Mouse (Mus musculus) small intestine, adult 2 months (tissue): Measurements from ENCODE around the gene Camk2n2.

ENCODE experiments used
- CTCF ChIP-seq: fragments of 200-500 bp; IDR thresholded peaks from 2 replicates; pipeline ENCODE4 v1.5.1; 2012; ENCODE audit warnings: low read depth, mild to moderate bottlenecking, control low read depth, inconsistent platforms, low read length, moderate library complexity, mixed read lengths; ENCODE audit not compliant: insufficient replicate concordance, insufficient read length; ENCODE audit errors: extremely low read depth
- POLR2A ChIP-seq: fragments of 200-500 bp; IDR thresholded peaks from 2 replicates; pipeline ENCODE4 v1.6.1; 2012; ENCODE audit warnings: low read depth, mild to moderate bottlenecking, control low read depth, inconsistent platforms, low read length, moderate library complexity

DNA sequence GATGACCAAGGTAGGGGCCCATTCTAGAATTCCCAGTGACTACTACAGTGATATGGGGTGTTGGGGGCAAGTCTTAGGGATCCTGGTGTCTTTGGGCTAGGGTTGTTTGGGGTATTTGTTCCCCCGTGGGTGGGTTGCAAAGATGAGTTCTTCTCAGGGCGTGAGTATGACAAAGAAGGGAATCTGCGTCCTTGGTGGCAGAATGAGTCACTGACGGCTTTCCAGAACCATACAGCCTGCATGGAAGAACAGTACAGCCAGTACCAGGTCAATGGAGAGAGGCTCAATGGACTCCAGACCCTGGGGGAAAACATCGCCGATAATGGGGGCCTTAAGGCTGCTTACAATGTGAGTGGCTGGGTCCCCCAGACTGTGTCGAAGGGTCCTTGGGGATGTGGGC, 22.8 kb upstream of the Camk2n2 start:
- TF ChIP-seq POLR2A (no peak), CTCF (no peak)
